Mouse (Mus musculus): ENCODE data around the gene Rpp30. TPM values are rescaled to one million over a fixed set of nuclear protein-coding genes. Genes with fewer than 3 reads are reported as not detected.

The Rpp30 gene
- polyA plus RNA-seq (2016; fragmentation: Nextera tagmentation; extraction: Ambion mirVana): 70.3 and 70.5 TPM in 2 replicates

GRCm38 (mm10) chr19:36083262-36084225 is at the start of gene Rpp30:
Gene Rpp30 (plus strand): TSS chr19:36083716.
- H3K4me1 ChIP-seq: peaks cover 15% of the 10 kb centered on the region
- peak within 1 kb of the TSS; percentile 77 for H3K9ac ChIP-seq
- peak within 1 kb of the TSS; percentile 78 for H3K4me2 ChIP-seq
- H3K9me3 ChIP-seq (replicated peaks): no peaks in the 10 kb centered on the region
- H3K36me3 ChIP-seq: peaks cover 11% of the 10 kb centered on the region
- peak within 1 kb of the TSS; percentile 65 for H3K27ac ChIP-seq
- WGBS (ENCODE audit: insufficient replicate concordance): 3% methylated on average over 34 of the region's 34 CpGs
- peak; percentile 93 for ATAC-seq
- H3K27me3 ChIP-seq (replicated peaks): peaks cover 10% of the 10 kb centered on the region
- H3K4me3 ChIP-seq: peak within 1 kb of the TSS; percentile 74

- no peaks in the 10 kb centered on the region for H3K9me3 ChIP-seq (replicated peaks)
- no peak overlapping the region for H3K4me2 ChIP-seq
- no peak for ATAC-seq
- H3K36me3 ChIP-seq: no peaks in the 10 kb centered on the region
- no peak overlapping the region for H3K4me3 ChIP-seq
- H3K9ac ChIP-seq: no peak overlapping the region
- 69% methylated on average over 7 of the region's 7 CpGs for WGBS (ENCODE audit: insufficient replicate concordance)
- no peak overlapping the region for H3K27ac ChIP-seq
- no peaks in the 10 kb centered on the region for H3K4me1 ChIP-seq
- H3K27me3 ChIP-seq (replicated peaks): no peaks in the 10 kb centered on the region
These were observed 37.5 kb upstream of the Rpp30 start for GRCm38 (mm10) chr19:36046046-36046445.

GRCm38 (mm10) chr19:36056502-36057221 is 26.9 kb upstream of the Rpp30 start:
- Histone ChIP-seq H3K27me3 (replicated peaks) (peaks cover 57% of the 10 kb centered on the region), H3K9ac (no peak overlapping the region), H3K27ac (no peak overlapping the region), H3K4me1 (0 out of 2 replicates have a peak, but pooled peaks cover 6% of the 10 kb centered on the region), H3K36me3 (no peaks in the 10 kb centered on the region), H3K4me3 (peak overlapping the region; percentile 58), H3K4me2 (peak overlapping the region; percentile 74), H3K9me3 (replicated peaks) (no peaks in the 10 kb centered on the region)
- 7% methylated on average over 49 of the region's 49 CpGs for WGBS (ENCODE audit: insufficient replicate concordance)
- no peak for ATAC-seq

GRCm38 (mm10) chr19:36057231-36057811 is 26.2 kb upstream of the Rpp30 start, which contains the start of gene Htr7:
Gene Htr7 (minus strand): TSS chr19:36057507.
- peaks cover 57% of the 10 kb centered on the region for H3K27me3 ChIP-seq (replicated peaks)
- ATAC-seq: no peak
- H3K36me3 ChIP-seq: no peaks in the 10 kb centered on the region
- peak within 1 kb of the TSS; percentile 74 for H3K4me2 ChIP-seq
- WGBS (ENCODE audit: insufficient replicate concordance): 1% methylated on average over 46 of the region's 86 CpGs
- no peaks in the 10 kb centered on the region for H3K9me3 ChIP-seq (replicated peaks)
- no peak within 1 kb of the TSS for H3K9ac ChIP-seq
- peak within 1 kb of the TSS; percentile 58 for H3K4me3 ChIP-seq
- H3K4me1 ChIP-seq: 0 out of 2 replicates have a peak, but pooled peaks cover 6% of the 10 kb centered on the region
- no peak within 1 kb of the TSS for H3K27ac ChIP-seq

- H3K9me3 ChIP-seq (replicated peaks): no peaks in the 10 kb centered on the region
- H3K4me2 ChIP-seq: no peak overlapping the region
- H3K27me3 ChIP-seq (replicated peaks): peaks cover 23% of the 10 kb centered on the region
- no peaks in the 10 kb centered on the region for H3K4me1 ChIP-seq
- WGBS (ENCODE audit: insufficient replicate concordance): 57% methylated on average over 2 of the region's 2 CpGs
- H3K4me3 ChIP-seq: no peak overlapping the region
- ATAC-seq: no peak
- no peak overlapping the region for H3K27ac ChIP-seq
- H3K36me3 ChIP-seq: no peaks in the 10 kb centered on the region
- H3K9ac ChIP-seq: no peak overlapping the region
These were observed 20.6 kb upstream of the Rpp30 start for GRCm38 (mm10) chr19:36062801-36063529.

GRCm38 (mm10) chr19:36082606-36083261 is 782 bp upstream of the Rpp30 start:
- Histone ChIP-seq H3K4me2 (peak overlapping the region; percentile 78), H3K27ac (peak overlapping the region; percentile 63), H3K4me1 (peaks cover 15% of the 10 kb centered on the region), H3K4me3 (peak overlapping the region; percentile 74), H3K9me3 (replicated peaks) (no peaks in the 10 kb centered on the region), H3K36me3 (peaks cover 3% of the 10 kb centered on the region; the same call in 1 of the 2 replicates), H3K9ac (peak overlapping the region; percentile 77), H3K27me3 (replicated peaks) (peaks cover 10% of the 10 kb centered on the region)
- WGBS (ENCODE audit: insufficient replicate concordance): 43% methylated on average over 7 of the region's 7 CpGs
- ATAC-seq: peak; percentile 57; the same call in 1 of the 2 replicates

- Histone ChIP-seq H3K9ac (no peak overlapping the region), H3K4me3 (no peak overlapping the region), H3K4me2 (no peak overlapping the region), H3K27me3 (replicated peaks) (no peaks in the 10 kb centered on the region), H3K36me3 (peaks cover 75% of the 10 kb centered on the region), H3K27ac (no peak overlapping the region), H3K9me3 (replicated peaks) (no peaks in the 10 kb centered on the region), H3K4me1 (no peaks in the 10 kb centered on the region)
- 19% methylated on average over 5 of the region's 5 CpGs for WGBS (ENCODE audit: insufficient replicate concordance)
- no peak for ATAC-seq
These were observed 7.3 kb downstream of the Rpp30 start for GRCm38 (mm10) chr19:36090781-36091180.

GRCm38 (mm10) chr19:36097194-36097593 is 13.7 kb downstream of the Rpp30 start:
- Histone ChIP-seq H3K27ac (no peak overlapping the region), H3K36me3 (peaks cover 90% of the 10 kb centered on the region), H3K4me2 (no peak overlapping the region), H3K27me3 (replicated peaks) (no peaks in the 10 kb centered on the region), H3K4me1 (no peaks in the 10 kb centered on the region), H3K9me3 (replicated peaks) (no peaks in the 10 kb centered on the region), H3K4me3 (no peak overlapping the region), H3K9ac (no peak overlapping the region)
- ATAC-seq: no peak
- WGBS (ENCODE audit: insufficient replicate concordance): 70% methylated on average over 3 of the region's 3 CpGs

- Histone ChIP-seq H3K27me3 (replicated peaks) (no peaks in the 10 kb centered on the region), H3K4me3 (no peak overlapping the region), H3K4me1 (no peaks in the 10 kb centered on the region), H3K27ac (no peak overlapping the region), H3K9me3 (replicated peaks) (no peaks in the 10 kb centered on the region), H3K9ac (no peak overlapping the region), H3K36me3 (peaks cover 91% of the 10 kb centered on the region), H3K4me2 (no peak overlapping the region)
- no peak for ATAC-seq
- 81% methylated on average over 1 of the region's 1 CpGs for WGBS (ENCODE audit: insufficient replicate concordance)
These were observed 14.7 kb downstream of the Rpp30 start for GRCm38 (mm10) chr19:36098265-36098664.

GRCm38 (mm10) chr19:36098916-36099315 is 15.4 kb downstream of the Rpp30 start:
- Histone ChIP-seq H3K27ac (no peak overlapping the region), H3K36me3 (peaks cover 89% of the 10 kb centered on the region), H3K9ac (no peak overlapping the region), H3K4me2 (no peak overlapping the region), H3K9me3 (replicated peaks) (no peaks in the 10 kb centered on the region), H3K4me3 (no peak overlapping the region), H3K27me3 (replicated peaks) (no peaks in the 10 kb centered on the region), H3K4me1 (no peaks in the 10 kb centered on the region)
- WGBS (ENCODE audit: insufficient replicate concordance): 81% methylated on average over 7 of the region's 7 CpGs
- ATAC-seq: no peak

- peaks cover 56% of the 10 kb centered on the region for H3K36me3 ChIP-seq
- no peak overlapping the region for H3K4me2 ChIP-seq
- no peak overlapping the region for H3K4me3 ChIP-seq
- no peaks in the 10 kb centered on the region for H3K4me1 ChIP-seq
- 55% methylated on average over 5 of the region's 5 CpGs for WGBS (ENCODE audit: insufficient replicate concordance)
- no peak for ATAC-seq
- no peaks in the 10 kb centered on the region for H3K27me3 ChIP-seq (replicated peaks)
- no peak overlapping the region for H3K27ac ChIP-seq
- no peak overlapping the region for H3K9ac ChIP-seq
- H3K9me3 ChIP-seq (replicated peaks): no peaks in the 10 kb centered on the region
These were observed 20.4 kb downstream of the Rpp30 start for GRCm38 (mm10) chr19:36103909-36104308.
